Mouse (Mus musculus): Measurements from ENCODE around the gene Nop16. TPM values are rescaled to one million over a fixed set of nuclear protein-coding genes. Genes with fewer than 3 reads are reported as not detected.

Nop16 gene
- 50.1 and 65.2 TPM in 2 replicates for polyA plus RNA-seq (2012)

GRCm38 (mm10) chr13:54589996-54590951 is at the start of gene Nop16, which contains the start of gene Higd2a:
Nop16 (minus strand) TSS chr13:54590090.
Higd2a (plus strand) TSS chr13:54590207.

GRCm38 (mm10) chr13:54621155-54621932 is 31.5 kb upstream of the Nop16 start, which contains the start of gene Faf2:
Faf2 (plus strand) TSS chr13:54621784.

GRCm38 (mm10) chr13:54610972-54611754 is 21.3 kb upstream of the Nop16 start, which contains the start of gene Cltb:
Cltb (minus strand) TSS chr13:54611344.

DNA sequence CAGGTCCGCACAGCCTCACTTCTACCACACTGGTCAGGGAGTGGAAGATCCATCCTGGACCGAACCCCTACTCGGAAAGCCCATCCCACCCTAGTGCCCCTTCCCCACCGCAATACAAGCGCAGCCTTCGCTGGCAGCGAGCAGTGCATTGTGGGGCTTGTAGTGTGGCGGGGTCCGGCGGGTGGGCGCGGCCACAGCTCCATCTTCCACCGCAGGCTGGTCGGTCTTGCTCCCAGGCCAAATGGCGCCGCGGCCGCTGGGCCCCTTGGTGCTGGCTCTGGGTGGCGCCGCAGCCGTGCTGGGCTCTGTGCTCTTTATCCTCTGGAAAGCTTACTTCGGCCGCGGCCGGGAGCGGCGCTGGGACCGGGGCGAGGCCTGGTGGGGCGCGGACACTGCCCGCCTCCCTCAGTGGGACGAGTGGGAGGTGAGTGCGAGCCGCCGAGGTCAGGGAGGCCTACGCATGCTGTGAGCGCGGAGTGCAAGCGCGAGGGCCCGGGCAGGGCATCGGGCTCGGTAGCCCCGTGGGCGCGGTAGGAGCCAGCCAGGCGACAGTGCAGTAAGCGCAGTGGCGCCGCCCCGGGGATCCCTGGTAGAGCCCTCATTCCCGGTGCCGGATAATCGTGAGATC is 14.9 kb downstream of the Nop16 start, which contains the start of gene Arl10:
TSS of gene Arl10 (plus strand) at position 162 of the 628 bp plus-strand sequence.

DNA sequence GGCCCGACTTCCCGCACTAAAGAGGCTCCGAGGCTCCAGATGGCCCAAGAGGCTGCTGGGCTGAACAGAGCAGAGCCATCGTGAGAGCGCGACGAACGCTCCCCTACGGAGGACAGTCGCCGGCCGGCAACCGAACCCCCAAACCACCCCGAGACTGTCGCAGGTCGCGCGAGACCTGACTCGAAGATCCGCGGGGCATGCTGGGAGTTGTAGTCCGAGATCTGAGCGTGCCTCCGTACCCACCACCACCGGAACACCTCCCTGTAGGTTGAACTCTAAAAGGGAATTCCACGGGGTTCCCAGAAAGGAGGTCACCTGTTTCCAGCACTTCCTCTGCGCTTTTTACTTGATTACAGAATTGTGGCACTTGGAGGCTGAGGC is 24.7 kb downstream of the Nop16 start, which contains the start of gene 4833439L19Rik:
TSS of gene 4833439L19Rik (minus strand) at position 235 of the 381 bp plus-strand sequence.

Other genes with a start within 250 kb of the Nop16 start
- 8.0 and 8.8 TPM in 2 replicates for gene Cplx2, start 218.7 kb downstream of the Nop16 start, polyA plus RNA-seq (2012)
- gene Thoc3, start 121.2 kb downstream of the Nop16 start, polyA plus RNA-seq (2012) = 110 and 135 TPM in 2 replicates
- 1.2 and 3.5 TPM in 2 replicates for gene Simc1, start 86.3 kb downstream of the Nop16 start, polyA plus RNA-seq (2012)
- 31.2 and 34.3 TPM in 2 replicates for gene 4833439L19Rik, start 24.7 kb downstream of the Nop16 start, polyA plus RNA-seq (2012)
- gene Arl10, start 15.1 kb downstream of the Nop16 start, polyA plus RNA-seq (2012) = 11.3 and 12.8 TPM in 2 replicates
- 57.0 and 57.7 TPM in 2 replicates for gene Higd2a, start 117 bp upstream of the Nop16 start, polyA plus RNA-seq (2012)
- 43.2 and 64.2 TPM in 2 replicates for gene Cltb, start 21.3 kb upstream of the Nop16 start, polyA plus RNA-seq (2012)
- gene Faf2, start 31.7 kb upstream of the Nop16 start, polyA plus RNA-seq (2012) = 10.4 and 13.4 TPM in 2 replicates
- gene Rnf44, start 103.8 kb upstream of the Nop16 start, polyA plus RNA-seq (2012) = 415 and 551 TPM in 2 replicates
- gene Cdhr2, start 111.4 kb upstream of the Nop16 start, polyA plus RNA-seq (2012) = 0.02 TPM in 1 of 2 replicates, not detected in the other
- not detected in 2 replicates for gene Gprin1, start 159.8 kb upstream of the Nop16 start, polyA plus RNA-seq (2012)
- gene Sncb, start 176.5 kb upstream of the Nop16 start, polyA plus RNA-seq (2012) = not detected in 2 replicates
- gene Eif4e1b, start 193.9 kb upstream of the Nop16 start, polyA plus RNA-seq (2012) = not detected in 2 replicates
- 2.0 and 2.8 TPM in 2 replicates for gene Tspan17, start 199.3 kb upstream of the Nop16 start, polyA plus RNA-seq (2012)

All from megakaryocyte-erythroid progenitor cell, adult 5 weeks (primary cell).